Mouse (Mus musculus) thymus, adult 2 months (tissue): ENCODE measurements around the gene Glt1d1.

Experiments used
- CTCF ChIP-seq: fragments of 200-500 bp; IDR thresholded peaks from 2 replicates; pipeline ENCODE4 v1.5.1; 2012; ENCODE audit warnings: mild to moderate bottlenecking, control low read depth, low read length, moderate library complexity, borderline replicate concordance; ENCODE audit not compliant: control insufficient read depth, poor library complexity, insufficient read depth; ENCODE audit errors: extremely low read depth
- POLR2A ChIP-seq: fragments of 200-500 bp; IDR thresholded peaks from 2 replicates; pipeline ENCODE4 v1.6.1; 2012; ENCODE audit warnings: mild to moderate bottlenecking, low read length, control low read depth, moderate library complexity; ENCODE audit not compliant: control insufficient read depth, poor library complexity, insufficient read depth; ENCODE audit errors: extremely low read depth

- TF ChIP-seq POLR2A = no peak
- TF ChIP-seq CTCF = no peak
Measured at GRCm38 (mm10) chr5:127660979-127661378, 28.9 kb downstream of the Glt1d1 start.
